Mouse (Mus musculus) hindbrain, embryonic 12.5 days (tissue): ENCODE data around the gene Tgm3. TPM values are rescaled to one million over a fixed set of nuclear protein-coding genes. Genes with fewer than 3 reads are reported as not detected.

Experiments
- ATAC-seq: fragments of 200-750 bp; cut with Nextera tagmentation; 2 replicates; pipeline ENCODE4 v1.8.0; 2017; ENCODE audit warnings: moderate TSS enrichment; ENCODE audit not compliant: low FRiP score
- H3K27ac ChIP-seq: fragments of 300-500 bp; sonication (generic); 2 replicates; pipeline ENCODE4 v1.5.1; 2016; ENCODE audit warnings: mild to moderate bottlenecking
- H3K27me3 ChIP-seq: fragments of 300-500 bp; sonication (generic); 2 replicates; pipeline ENCODE4 v1.6.1; 2016; ENCODE audit warnings: mild to moderate bottlenecking
- H3K36me3 ChIP-seq: fragments of 300-500 bp; sonication (generic); 2 replicates; pipeline ENCODE4 v1.6.1; 2016; ENCODE audit warnings: mild to moderate bottlenecking
- H3K4me1 ChIP-seq: fragments of 300-500 bp; sonication (generic); 2 replicates; pipeline ENCODE4 v1.6.1; 2016
- H3K4me2 ChIP-seq: fragments of 300-500 bp; sonication (generic); replicated peaks from 2 replicates; pipeline ENCODE4 v1.6.1; 2016; ENCODE audit warnings: mild to moderate bottlenecking
- H3K4me3 ChIP-seq: fragments of 300-500 bp; sonication (generic); 2 replicates; pipeline ENCODE4 v1.5.1; 2016; ENCODE audit warnings: mild to moderate bottlenecking
- H3K9ac ChIP-seq: fragments of 300-500 bp; sonication (generic); 2 replicates; pipeline ENCODE4 v1.6.1; 2016; ENCODE audit warnings: mild to moderate bottlenecking, moderate library complexity
- H3K9me3 ChIP-seq: fragments of 300-500 bp; sonication (generic); replicated peaks from 2 replicates; pipeline ENCODE4 v1.6.1; 2016; ENCODE audit warnings: mild to moderate bottlenecking
- WGBS: fragments of 180-500 bp; shearing (Covaris S2); methylation state at CpG from one replicate; pipeline ENCODE4 v1.1.7; 2016; 5-methylcytosine and 5-hydroxymethylcytosine counted together
- polyA plus RNA-seq: library from polyadenylated mRNA; unstranded; fragments of >200 nt; fragmentation: Nextera tagmentation; extraction: Ambion mirVana; gene quantifications from 2 replicates; pipeline ENCODE4 v1.2.1, GENCODE M21; 2016

Gene Tgm3
- polyA plus RNA-seq, 1 experiment from 2014 or later: not detected

DNA sequence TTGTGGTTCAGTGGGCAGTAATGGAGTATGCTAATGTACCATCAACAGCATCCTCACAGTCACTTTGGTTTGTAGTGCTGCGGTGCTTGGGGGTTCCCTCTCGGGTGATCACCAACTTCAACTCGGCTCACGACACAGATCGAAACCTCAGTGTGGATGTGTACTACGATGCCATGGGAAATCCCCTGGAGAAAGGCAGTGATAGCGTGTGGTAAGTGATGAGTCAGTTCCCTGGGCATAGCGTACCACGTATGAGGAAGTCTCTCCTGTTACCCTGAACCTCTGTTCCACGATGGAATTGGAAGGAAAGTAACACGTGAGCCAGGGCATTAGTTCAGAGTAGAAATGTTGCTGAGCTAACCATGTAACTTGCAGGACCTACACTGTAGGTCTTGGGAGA, 17.7 kb downstream of the Tgm3 start:
- Histone ChIP-seq H3K4me2 (no peak overlapping the region), H3K27me3 (no peaks in the 10 kb centered on the region), H3K27ac (no peak overlapping the region), H3K9ac (no peak overlapping the region), H3K9me3 (no peaks in the 10 kb centered on the region), H3K36me3 (no peaks in the 10 kb centered on the region), H3K4me3 (no peak overlapping the region), H3K4me1 (no peaks in the 10 kb centered on the region)
- ATAC-seq: no peak
- 92% methylated on average over 11 of the region's 11 CpGs for WGBS

DNA sequence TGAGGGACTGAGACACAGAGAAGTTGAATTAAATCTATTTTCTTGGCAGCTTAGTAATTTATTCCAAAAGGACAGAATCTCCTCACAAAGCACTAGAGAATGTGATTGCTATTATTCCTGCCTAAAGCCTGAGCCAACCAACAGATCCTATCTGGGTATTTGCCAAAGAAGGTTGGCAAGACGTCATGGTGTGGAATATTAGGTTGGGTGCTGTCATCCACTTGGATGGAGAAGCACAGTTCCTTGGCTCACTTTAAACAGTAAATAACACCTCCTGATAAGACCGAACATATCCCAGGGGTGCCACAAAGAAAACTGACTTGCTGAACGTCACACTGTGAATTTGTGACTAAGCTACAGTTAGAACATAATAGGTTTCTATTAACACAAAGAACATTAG, 20.5 kb downstream of the Tgm3 start:
- Histone ChIP-seq H3K36me3 (no peaks in the 10 kb centered on the region), H3K27me3 (no peaks in the 10 kb centered on the region), H3K9me3 (no peaks in the 10 kb centered on the region), H3K4me3 (no peak overlapping the region), H3K4me2 (no peak overlapping the region), H3K9ac (no peak overlapping the region), H3K27ac (no peak overlapping the region), H3K4me1 (no peaks in the 10 kb centered on the region)
- ATAC-seq: no peak
- 75% methylated on average over 3 of the region's 3 CpGs for WGBS

DNA sequence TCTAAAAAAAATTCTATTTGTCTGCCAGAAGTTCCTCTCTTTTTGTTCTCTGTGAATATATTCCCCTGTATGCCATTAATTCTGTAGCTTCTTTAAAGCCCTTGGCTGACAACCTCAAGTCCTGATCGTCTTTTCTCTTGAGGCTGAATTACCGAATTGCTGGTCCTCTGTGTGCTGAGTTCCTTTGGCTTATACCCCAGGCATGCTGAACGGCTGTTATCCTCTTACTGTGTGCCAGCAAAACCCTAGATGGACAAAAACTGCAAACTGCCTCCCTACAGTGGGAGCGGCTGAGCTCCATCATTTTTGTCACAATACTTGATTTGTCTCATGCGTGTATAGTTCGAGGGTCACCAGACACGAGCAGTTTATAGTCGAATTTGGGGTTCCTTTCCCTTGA, 24.7 kb downstream of the Tgm3 start:
- H3K9me3 ChIP-seq: no peaks in the 10 kb centered on the region
- WGBS: 78% methylated on average over 8 of the region's 8 CpGs
- H3K4me3 ChIP-seq: no peak overlapping the region
- no peak overlapping the region for H3K4me2 ChIP-seq
- no peak overlapping the region for H3K9ac ChIP-seq
- H3K27me3 ChIP-seq: no peaks in the 10 kb centered on the region
- no peaks in the 10 kb centered on the region for H3K36me3 ChIP-seq
- H3K4me1 ChIP-seq: no peaks in the 10 kb centered on the region
- H3K27ac ChIP-seq: no peak overlapping the region
- ATAC-seq: no peak

- Histone ChIP-seq H3K4me1 (no peaks in the 10 kb centered on the region), H3K4me2 (no peak overlapping the region), H3K9ac (no peak overlapping the region), H3K4me3 (no peak overlapping the region), H3K9me3 (no peaks in the 10 kb centered on the region), H3K27ac (no peak overlapping the region), H3K27me3 (no peaks in the 10 kb centered on the region), H3K36me3 (no peaks in the 10 kb centered on the region)
- ATAC-seq: no peak
- WGBS: 57% methylated on average over 3 of the region's 3 CpGs
These were observed 26.8 kb downstream of the Tgm3 start for GRCm38 (mm10) chr2:130038971-130039370.

DNA sequence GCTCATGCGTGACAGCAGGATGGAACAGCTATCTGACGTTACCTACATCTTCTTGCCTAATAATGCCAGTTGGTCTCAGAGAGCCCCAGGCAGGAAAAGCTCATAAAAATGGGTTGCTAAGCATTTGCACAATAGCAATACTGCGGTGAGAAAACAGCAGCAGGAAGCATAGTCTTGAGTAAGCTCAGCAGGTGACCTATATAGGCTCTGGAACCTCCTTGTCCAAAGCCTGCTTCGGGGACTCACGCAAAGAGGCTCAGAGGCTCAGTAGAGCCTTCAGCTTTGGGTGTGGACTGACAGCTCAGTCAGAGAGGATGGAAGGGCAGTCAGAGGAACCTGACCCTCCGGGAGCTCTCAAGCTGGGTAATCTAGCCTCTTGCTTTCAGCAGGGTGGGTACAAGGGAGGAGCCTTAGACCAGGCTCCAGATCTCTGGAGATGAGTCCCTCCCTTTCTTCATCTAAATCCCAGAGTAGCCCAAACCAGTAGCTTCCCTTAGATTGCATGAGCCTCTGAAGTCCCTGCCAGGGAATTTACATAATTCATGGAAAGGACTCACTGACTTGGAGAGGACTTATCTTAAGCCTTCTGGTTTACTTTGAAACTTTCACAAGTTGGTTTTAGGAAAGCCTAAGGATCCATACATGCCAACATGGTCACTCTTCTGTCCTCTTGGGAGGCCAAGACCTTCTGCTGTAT, 28.2 kb downstream of the Tgm3 start:
- 84% methylated on average over 6 of the region's 6 CpGs for whole genome bisulfite sequencing
- H3K4me1 ChIP-seq: no peaks in the 10 kb centered on the region
- ATAC-seq: no peak

DNA sequence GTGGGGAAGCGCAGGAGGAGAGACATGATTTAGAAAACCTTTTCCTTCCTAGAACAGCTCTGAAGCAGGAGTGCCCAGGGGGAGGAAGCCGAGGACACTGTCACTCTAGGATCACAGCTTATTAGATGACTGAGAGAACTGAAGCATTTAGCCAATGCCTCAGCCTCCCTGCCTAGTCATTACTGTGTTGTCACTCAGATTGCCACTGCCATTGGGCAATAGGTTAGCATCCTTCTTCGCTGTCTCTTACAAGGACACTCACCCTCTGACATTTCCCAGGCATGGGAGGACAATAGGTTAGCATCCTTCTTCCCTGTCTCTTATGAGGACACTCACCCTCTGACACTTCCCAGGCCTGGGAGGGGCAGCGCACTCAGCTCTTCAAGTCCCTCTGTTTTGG, 31.7 kb downstream of the Tgm3 start:
- WGBS: 82% methylated on average over 4 of the region's 4 CpGs
- ATAC-seq: no peak

More for the DNA sequence above, 28.2 kb downstream of the Tgm3 start:
- no peak overlapping the region for H3K4me2 ChIP-seq
- no peaks in the 10 kb centered on the region for H3K27me3 ChIP-seq
- no peak overlapping the region for H3K4me3 ChIP-seq
- no peak overlapping the region for H3K27ac ChIP-seq
- no peak overlapping the region for H3K9ac ChIP-seq
- no peaks in the 10 kb centered on the region for H3K9me3 ChIP-seq
- H3K36me3 ChIP-seq: no peaks in the 10 kb centered on the region

GRCm38 (mm10) chr2:130047923-130048440, 35.8 kb downstream of the Tgm3 start:
- Histone ChIP-seq H3K4me2 (no peak overlapping the region), H3K4me3 (no peak overlapping the region), H3K27ac (no peak overlapping the region), H3K9ac (no peak overlapping the region), H3K9me3 (no peaks in the 10 kb centered on the region), H3K4me1 (no peaks in the 10 kb centered on the region), H3K36me3 (no peaks in the 10 kb centered on the region), H3K27me3 (no peaks in the 10 kb centered on the region)
- 75% methylated on average over 13 of the region's 13 CpGs for WGBS
- ATAC-seq: no peak

More for the DNA sequence above, 31.7 kb downstream of the Tgm3 start:
- Histone ChIP-seq H3K4me2 (no peak overlapping the region), H3K36me3 (no peaks in the 10 kb centered on the region), H3K4me3 (no peak overlapping the region), H3K9ac (no peak overlapping the region), H3K27me3 (no peaks in the 10 kb centered on the region), H3K9me3 (no peaks in the 10 kb centered on the region), H3K4me1 (no peaks in the 10 kb centered on the region), H3K27ac (no peak overlapping the region)

GRCm38 (mm10) chr2:130048792-130049191, 36.6 kb downstream of the Tgm3 start:
- H3K4me3 ChIP-seq: no peak overlapping the region
- H3K4me2 ChIP-seq: no peak overlapping the region
- no peak for ATAC-seq
- no peak overlapping the region for H3K27ac ChIP-seq
- H3K36me3 ChIP-seq: no peaks in the 10 kb centered on the region
- WGBS: 85% methylated on average over 6 of the region's 6 CpGs
- no peaks in the 10 kb centered on the region for H3K9me3 ChIP-seq
- no peaks in the 10 kb centered on the region for H3K27me3 ChIP-seq
- no peaks in the 10 kb centered on the region for H3K4me1 ChIP-seq
- H3K9ac ChIP-seq: no peak overlapping the region

- no peak for ATAC-seq
- 68% methylated on average over 1 of the region's 1 CpGs for WGBS
- no peak overlapping the region for H3K27ac ChIP-seq
- no peak overlapping the region for H3K4me3 ChIP-seq
- H3K36me3 ChIP-seq: no peaks in the 10 kb centered on the region
- no peaks in the 10 kb centered on the region for H3K9me3 ChIP-seq
- no peaks in the 10 kb centered on the region for H3K27me3 ChIP-seq
- no peak overlapping the region for H3K9ac ChIP-seq
- no peak overlapping the region for H3K4me2 ChIP-seq
- no peaks in the 10 kb centered on the region for H3K4me1 ChIP-seq
These were observed 46.0 kb downstream of the Tgm3 start for GRCm38 (mm10) chr2:130058149-130058548.

DNA sequence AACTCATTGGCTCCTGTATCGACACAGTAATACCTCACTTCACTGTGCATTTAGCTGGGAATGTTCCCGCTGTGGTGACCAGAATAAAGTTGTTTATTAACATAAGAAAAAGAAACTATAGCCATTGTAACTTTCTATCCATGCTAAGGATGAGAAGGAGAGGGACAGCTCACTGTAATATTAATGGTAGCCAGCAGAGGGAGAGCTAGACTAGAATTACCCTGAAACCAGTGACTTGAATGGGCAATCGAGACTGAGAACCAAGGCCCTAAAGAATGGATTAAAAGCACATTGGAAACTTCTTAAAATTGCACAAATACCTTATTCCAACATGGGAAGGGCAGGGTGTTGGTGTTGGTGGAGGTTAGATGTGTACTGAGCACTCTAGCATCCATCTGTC, 56.1 kb downstream of the Tgm3 start:
- Histone ChIP-seq H3K9me3 (no peaks in the 10 kb centered on the region), H3K27ac (no peak overlapping the region), H3K4me1 (no peaks in the 10 kb centered on the region), H3K4me3 (no peak overlapping the region), H3K4me2 (no peak overlapping the region), H3K9ac (no peak overlapping the region), H3K27me3 (no peaks in the 10 kb centered on the region), H3K36me3 (no peaks in the 10 kb centered on the region)
- ATAC-seq: no peak
- WGBS: 23% methylated on average over 3 of the region's 3 CpGs

DNA sequence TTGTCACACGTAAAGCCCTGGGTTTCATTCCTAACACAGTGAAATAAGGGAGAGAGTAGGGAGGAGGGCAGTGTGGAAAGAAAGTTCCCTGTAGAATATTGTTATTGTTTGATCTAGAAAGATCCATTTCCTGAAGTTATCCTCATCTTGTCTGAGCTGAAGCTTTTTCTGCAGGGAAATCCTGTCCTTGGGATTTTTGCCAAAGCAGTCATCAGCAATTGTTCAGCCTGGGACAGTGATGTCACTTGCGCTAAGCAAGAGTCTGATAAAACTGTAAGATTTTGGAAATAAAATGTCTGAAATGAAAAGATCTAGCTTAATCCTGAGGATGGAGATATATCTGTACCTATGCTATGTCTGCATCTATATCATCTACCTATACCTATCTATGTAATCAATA, 58.2 kb downstream of the Tgm3 start:
- Histone ChIP-seq H3K9ac (no peak overlapping the region), H3K4me2 (no peak overlapping the region), H3K27me3 (no peaks in the 10 kb centered on the region), H3K4me1 (no peaks in the 10 kb centered on the region), H3K9me3 (no peaks in the 10 kb centered on the region), H3K27ac (no peak overlapping the region), H3K4me3 (no peak overlapping the region), H3K36me3 (no peaks in the 10 kb centered on the region)
- 77% methylated on average over 2 of the region's 2 CpGs for WGBS
- ATAC-seq: no peak
